Mouse (Mus musculus) spleen, adult 2 months (tissue): ENCODE results near the gene Gpsm2.

Experiments
- CTCF ChIP-seq: fragments of 200-500 bp; IDR thresholded peaks from 2 replicates; pipeline ENCODE4 v1.5.1; 2011; ENCODE audit warnings: mild to moderate bottlenecking, inconsistent platforms; ENCODE audit not compliant: insufficient read depth, insufficient read length, insufficient replicate concordance; ENCODE audit errors: extremely low read depth
- POLR2A ChIP-seq: fragments of 200-500 bp; IDR thresholded peaks from 2 replicates; pipeline ENCODE4 v1.6.1; 2011; ENCODE audit warnings: low read depth, low read length, inconsistent platforms

DNA sequence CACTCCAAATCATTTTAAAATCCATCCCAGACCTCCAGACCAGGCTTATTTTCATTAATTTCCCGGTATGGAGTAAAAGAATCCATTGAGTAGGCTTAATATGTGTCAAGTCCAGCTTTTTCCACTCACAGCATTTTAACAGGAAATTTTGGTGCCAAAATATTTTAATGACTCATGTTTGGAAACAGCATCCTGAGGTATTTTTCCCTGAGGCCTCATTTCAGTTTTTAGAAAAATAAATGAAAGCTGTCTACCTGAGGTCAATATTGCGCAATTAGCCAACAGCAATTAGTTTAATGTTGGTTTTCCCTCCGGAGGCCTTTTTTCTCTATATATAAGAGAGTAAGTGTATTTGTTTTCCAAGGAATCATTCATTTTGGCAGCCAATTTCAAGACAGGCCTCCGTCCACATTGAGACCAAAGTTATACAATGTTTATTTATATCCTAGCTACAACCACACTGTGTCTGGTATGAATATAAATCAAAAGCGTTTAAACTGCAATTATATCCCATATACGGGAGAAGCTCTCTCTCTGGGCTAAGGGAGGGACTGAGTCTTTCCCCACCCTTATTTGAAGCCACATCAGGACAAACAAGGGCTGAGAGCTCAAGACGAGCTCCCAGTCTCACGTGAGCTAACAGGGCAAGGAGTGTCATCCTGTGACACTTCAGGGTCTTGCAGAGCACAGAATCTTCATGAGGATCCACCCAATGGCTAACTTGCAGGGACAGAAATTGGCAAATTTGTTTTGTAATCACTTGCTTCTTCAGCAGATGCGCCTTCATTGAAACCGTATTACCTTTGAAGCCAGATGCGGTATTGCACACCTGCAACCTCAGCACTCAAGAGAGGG lies 37.7 kb upstream of the Gpsm2 start:
- TF ChIP-seq CTCF (no peak), POLR2A (no peak)
